Mouse (Mus musculus) olfactory bulb, adult 2 months (tissue): Measurements from ENCODE around the gene Armc9.

Source experiments
- CTCF ChIP-seq: fragments of 200-500 bp; IDR thresholded peaks from 2 replicates; pipeline ENCODE4 v1.5.1; 2012; ENCODE audit warnings: low read depth, mild to moderate bottlenecking, low read length, moderate library complexity; ENCODE audit not compliant: insufficient read depth
- POLR2A ChIP-seq: fragments of 200-500 bp; IDR thresholded peaks from 2 replicates; pipeline ENCODE4 v1.6.1; 2012; ENCODE audit warnings: mild to moderate bottlenecking, low read depth, low read length, moderate library complexity; ENCODE audit not compliant: insufficient read depth

DNA sequence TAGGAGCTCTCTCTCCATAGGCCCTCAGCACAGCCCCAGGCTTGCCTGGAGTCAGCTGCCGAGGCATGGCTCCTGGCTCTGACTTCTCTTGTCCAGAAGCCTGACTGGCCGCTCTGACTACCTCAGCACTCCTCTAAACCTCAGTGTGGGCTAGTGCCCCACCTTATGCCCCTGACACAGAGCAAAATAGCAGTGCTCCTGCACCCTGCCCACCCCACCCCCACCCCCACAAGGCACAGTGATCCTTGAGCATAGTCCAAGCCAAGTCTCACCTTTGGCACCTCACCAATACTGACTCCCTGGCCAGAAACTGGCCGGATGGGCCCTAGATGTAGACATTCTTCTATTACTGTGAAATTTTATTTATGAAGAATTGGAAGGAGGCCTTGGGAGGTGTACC is 152.1 kb downstream of the Armc9 start:
- no peak for TF ChIP-seq CTCF
- no peak for TF ChIP-seq POLR2A
